Mouse (Mus musculus) left cerebral cortex, postnatal 10 days (tissue): ENCODE measurements around the gene Mindy1. TPM values are rescaled to one million over a fixed set of nuclear protein-coding genes. Genes with fewer than 3 reads are reported as not detected.

Experiments
- DNase-seq, 2 experiments: peaks; one replicate each; pipeline ENCODE4 v3.0.0; 2021 to 2022; ENCODE audit warnings: low spot score in 2 of 2, mixed read lengths in 1 of 2; ENCODE audit errors: extremely low spot score in 1 of 2
- intact Hi-C: fragments of 180-260 bp; cut with DNase I; formaldehyde crosslinking; loops from one replicate; pipeline ENCODE4 v1.15.1; 2025
- total RNA-seq, 2 experiments: library from RNA; stranded (reverse); gene quantifications; 2 replicates each; pipeline ENCODE4 v1.2.3; 2021

The Mindy1 gene
- total RNA-seq, 2 experiments from 2014 or later = 25.3 to 26.2 TPM

DNA sequence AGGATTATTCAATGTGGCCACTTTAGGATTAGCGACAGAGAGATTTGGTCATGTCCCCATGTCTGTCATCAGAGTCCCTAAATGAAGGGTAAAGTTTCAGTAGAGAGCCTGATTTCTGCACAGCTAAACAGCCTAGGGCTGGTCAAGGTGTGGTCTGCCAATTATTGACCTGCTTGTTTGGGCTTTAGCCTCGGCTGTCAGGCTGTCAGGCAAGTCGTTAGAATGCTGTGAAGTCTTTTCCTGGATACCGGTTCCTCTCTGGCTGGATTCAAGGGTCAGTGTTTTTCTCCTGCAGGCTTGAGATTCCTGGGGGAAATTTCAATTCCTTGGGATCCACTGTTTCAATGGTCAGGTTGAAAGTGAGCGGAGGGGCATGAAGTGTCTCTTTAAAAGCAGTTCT lies 4.9 kb downstream of the Mindy1 start:
- intact Hi-C loops = no loop called here
- DNase-seq = no peak

DNA sequence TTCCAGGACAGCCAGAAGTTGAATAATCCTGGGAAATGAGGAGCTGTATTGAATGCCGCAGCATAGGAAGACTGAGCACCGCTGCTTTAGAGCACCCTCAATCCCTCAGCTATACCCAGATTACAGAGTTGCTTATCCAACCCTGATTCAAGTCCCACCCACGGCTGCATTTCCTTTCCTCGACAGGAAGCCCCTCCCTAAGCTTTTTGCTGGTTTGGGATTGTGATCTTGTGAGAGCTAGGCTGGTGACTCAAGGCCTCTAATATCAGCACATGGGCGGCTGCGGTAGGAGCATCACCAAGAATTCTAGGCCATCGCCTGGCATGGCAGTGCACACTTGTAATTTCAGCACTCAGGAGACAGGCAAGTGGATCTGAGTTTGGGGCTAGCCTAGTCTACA lies 5.4 kb downstream of the Mindy1 start:
- intact Hi-C loops = no loop called here
- no peak for DNase-seq

DNA sequence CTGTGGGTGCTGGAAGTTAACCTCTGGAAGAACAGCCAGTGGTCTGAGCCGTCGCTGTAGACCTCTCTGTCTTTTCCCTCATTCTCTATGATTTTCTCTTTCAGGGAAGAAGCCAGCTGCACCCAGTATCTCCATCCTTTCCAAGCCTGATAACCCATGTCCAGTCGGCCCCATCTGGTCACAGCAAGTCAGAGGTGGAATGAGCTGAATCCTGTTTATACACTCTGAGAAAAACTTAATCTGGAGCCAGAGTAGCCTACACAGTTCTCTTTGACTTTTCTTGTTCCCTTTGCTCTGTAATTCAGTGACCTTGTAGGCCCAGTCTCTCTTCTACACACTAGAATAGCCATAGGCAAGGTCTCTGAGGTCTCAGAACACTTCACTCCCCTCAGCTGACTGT lies 6.4 kb downstream of the Mindy1 start:
- DNase-seq = no peak
- intact Hi-C loops = no loop called here

DNA sequence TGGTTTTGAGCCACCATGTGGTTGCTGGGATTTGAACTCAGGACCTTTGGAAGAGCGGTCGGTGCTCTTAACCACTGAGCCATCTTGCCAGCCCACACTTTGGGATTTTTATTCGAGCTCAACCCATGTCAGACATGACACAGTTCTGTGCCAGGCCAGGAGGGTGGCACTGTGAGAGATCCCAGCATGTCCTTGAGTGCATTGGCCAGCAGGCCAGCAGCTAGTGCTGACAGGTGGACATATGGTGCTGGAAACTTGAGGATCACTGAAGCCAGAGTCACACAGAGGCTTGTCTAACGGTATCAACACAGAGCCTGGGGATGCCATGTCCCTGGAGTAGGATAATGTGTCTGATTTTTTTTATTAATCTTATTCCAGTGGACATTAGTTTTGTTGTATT lies 8.3 kb downstream of the Mindy1 start:
- no peak for DNase-seq
- intact Hi-C loops = no loop called here

DNA sequence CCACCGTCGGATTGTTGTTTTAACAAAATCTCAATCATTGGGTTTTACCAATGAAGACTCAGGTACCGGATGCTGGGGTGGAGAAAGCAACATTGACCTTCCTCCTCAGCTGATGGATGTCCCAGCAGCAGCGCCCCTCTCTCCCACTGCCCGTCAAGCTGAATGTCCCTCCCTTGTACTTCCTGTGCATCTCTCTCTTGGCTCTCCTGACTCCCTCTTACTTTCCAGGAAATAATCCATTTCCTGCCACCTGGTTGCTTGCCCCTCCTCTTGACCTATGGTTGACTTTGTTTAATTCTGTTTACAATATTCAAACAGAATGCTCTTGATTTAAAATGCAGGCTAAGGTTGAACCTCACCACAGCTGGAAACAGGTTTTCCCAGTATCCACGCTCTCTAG lies 9.0 kb downstream of the Mindy1 start:
- intact Hi-C loops = no loop called here
- DNase-seq = no peak

DNA sequence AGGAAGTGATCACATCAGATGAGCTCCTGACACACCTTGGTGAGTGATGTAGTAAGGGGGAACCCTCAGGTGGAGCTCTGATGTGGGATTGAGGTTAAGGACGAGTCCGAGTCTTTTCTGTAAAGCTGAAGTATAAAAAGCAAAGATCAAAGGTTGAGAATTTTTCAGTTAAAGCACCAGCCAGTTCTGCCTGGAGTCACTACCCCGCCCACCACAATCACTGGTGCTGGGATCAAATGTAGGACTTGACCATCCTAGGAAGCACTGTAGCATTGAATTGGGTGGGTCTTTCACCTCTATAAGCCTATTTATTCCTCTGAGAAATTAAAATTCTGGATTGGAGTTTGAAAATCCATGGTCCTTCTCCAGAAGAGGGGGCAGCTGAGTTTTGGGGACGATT lies 9.9 kb downstream of the Mindy1 start:
- DNase-seq = no peak
- intact Hi-C loops = no loop called here

GRCm38 (mm10) chr3:95292899-95293298 lies 11.8 kb downstream of the Mindy1 start:
- intact Hi-C loops = no loop called here

GRCm38 (mm10) chr3:95293537-95293936 lies 12.4 kb downstream of the Mindy1 start:
- intact Hi-C loops = no loop called here
- DNase-seq = no peak

More at GRCm38 (mm10) chr3:95292899-95293298, 11.8 kb downstream of the Mindy1 start:
- no peak for DNase-seq

GRCm38 (mm10) chr3:95294316-95294715 lies 13.2 kb downstream of the Mindy1 start:
- intact Hi-C loops = no loop called here
- no peak for DNase-seq

GRCm38 (mm10) chr3:95294718-95295117 lies 13.6 kb downstream of the Mindy1 start:
- no peak for DNase-seq
- intact Hi-C loops = no loop called here

GRCm38 (mm10) chr3:95295321-95296102 lies 14.4 kb downstream of the Mindy1 start:
- intact Hi-C loops = no loop called here
- no peak for DNase-seq

DNA sequence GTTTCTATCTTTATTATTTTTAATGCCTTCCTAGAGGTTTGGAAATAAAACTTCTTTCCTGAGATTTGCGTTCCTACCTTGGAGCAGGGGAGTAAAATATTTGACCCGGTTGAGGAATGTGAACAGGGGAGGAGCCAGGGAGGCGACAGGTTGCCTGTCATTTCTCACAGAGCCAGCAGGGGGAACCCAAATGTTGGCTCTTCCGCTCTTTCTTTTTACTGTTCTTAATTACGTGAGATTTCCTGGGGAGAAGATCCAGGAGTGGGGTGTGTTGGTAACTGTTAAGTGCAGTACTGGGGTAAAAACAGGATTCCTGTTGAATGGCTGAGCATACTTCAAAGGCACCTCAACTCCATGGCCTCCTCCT lies 14.9 kb downstream of the Mindy1 start:
- peak in 1 of 2 experiments; percentile 56 for DNase-seq
- intact Hi-C loops = no loop called here

GRCm38 (mm10) chr3:95298018-95298417 lies 16.9 kb downstream of the Mindy1 start:
- no peak for DNase-seq
- intact Hi-C loops = no loop called here

- intact Hi-C loops = no loop called here
- no peak for DNase-seq
These were observed 20.2 kb downstream of the Mindy1 start for GRCm38 (mm10) chr3:95301204-95301796.

GRCm38 (mm10) chr3:95306244-95306643 lies 25.1 kb downstream of the Mindy1 start:
- DNase-seq = no peak
- intact Hi-C loops = no loop called here

GRCm38 (mm10) chr3:95307100-95307499 lies 26.0 kb downstream of the Mindy1 start, which contains the start of gene Anxa9:
TSS of gene Anxa9 (minus strand) at chr3:95307176.
- intact Hi-C loops = no loop called here
- DNase-seq = no peak

DNA sequence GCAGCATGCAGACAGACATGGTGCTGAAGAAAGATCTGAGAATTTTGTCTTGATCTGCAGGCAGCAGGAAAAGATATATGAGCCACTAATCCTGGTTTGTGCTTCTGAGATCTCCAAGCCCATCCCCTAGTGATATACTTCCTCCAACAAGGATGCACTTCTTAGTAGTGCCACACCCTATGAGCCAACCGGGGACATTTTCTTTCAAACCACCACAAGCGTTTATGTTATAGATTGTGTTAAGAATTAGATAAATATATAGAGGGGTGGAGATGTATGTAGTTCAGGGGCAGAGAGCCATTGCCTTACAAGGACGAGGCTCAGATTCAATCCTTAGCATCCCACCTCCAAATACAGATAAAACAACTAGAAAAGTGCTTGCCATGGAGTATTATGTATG lies 29.4 kb downstream of the Mindy1 start:
- DNase-seq = no peak
- intact Hi-C loops = no loop called here

GRCm38 (mm10) chr3:95310968-95311882 lies 30.1 kb downstream of the Mindy1 start:
- intact Hi-C loops = no loop called here
- DNase-seq = peak; percentile 56 to 62

GRCm38 (mm10) chr3:95312623-95313022 lies 31.5 kb downstream of the Mindy1 start:
- intact Hi-C loops = no loop called here

DNA sequence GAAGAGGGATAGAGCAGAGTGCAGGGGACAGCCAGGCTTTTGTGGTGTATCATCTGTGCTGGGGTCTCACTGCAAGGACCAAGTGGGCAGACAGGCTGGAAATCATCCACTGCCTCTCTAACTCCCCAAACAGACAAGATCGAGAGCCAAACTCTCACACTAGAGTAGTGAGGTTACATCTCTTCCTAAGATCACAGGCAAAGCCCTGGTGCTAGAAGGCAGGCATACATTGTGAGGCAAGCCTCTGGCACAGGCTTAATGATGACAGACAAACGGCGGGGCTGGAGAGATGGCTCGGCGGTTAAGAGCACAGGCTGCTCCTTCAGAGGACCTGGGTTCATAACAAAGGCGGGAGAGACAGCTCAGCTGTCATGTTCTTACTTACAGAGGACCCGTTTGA lies 32.3 kb downstream of the Mindy1 start:
- DNase-seq = no peak
- intact Hi-C loops = no loop called here

More at GRCm38 (mm10) chr3:95312623-95313022, 31.5 kb downstream of the Mindy1 start:
- no peak for DNase-seq
